Comparison of ENCODE assay signal across 8 mouse cellular contexts in the genomic region with DNA sequence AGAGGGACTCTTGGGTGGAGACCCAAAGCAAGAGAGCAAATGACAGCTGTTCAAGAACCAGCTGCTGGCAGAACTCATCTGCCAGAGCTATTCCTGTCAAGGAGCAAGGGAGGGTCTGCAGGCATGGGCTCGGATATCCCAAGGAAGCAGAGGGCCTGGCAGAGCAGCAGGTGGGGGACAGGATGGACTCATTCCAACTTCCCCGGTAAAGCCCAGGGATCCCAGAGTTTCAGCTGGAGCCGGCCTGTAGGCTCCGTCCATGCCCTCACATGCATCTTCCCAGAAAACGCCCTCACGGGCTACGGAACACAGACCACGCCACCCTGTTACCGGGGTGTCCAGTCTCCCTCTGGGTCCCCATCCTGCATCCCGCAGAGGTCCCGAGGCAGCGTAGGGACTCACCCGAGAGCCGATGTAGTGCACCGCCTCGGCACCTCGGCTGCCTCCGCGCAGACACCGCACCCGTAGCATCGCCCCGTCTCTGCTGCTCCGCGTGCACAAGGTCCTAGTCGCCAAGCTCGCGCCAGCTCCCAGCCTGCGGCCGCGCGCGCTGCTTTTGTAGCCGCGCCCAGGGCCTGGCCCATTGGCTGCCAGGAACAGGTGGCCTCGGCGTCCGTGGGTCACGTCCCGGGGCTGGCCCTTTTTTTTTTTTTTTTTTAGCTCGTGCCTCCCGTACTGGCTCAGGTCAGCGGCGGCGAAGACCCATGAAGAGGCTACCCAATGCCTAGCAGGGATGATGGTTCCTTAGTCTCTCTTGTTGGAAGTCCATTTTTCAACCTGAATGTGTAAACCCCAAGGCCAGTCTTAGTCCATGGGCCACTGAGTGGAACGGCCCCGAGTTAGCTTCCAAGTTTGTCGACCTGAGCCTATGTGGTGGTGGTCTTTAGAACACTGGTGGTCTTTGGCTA. TPM values are rescaled to one million over a fixed set of nuclear protein-coding genes. Genes with fewer than 3 reads are reported as not detected.
DNase-seq lines count a peak whose midpoint lies in the region; ATAC-seq and TF ChIP-seq lines count a peak whose summit lies in the region.

Gene Gatm, minus strand, starts transcription at position 558 of the 908 bp plus-strand sequence.

- TF ChIP-seq CTCF in E14TG2a.4 (conservative IDR thresholded peaks at IDR 0.05; ENCODE audit: low read length), result no peak

- H3K9me3 ChIP-seq in E14TG2a.4 (ENCODE audit: low read length), result no peaks in the 10 kb centered on the region
- no peaks in the 10 kb centered on the region for H3K9me3 ChIP-seq in forebrain, embryonic 15.5 days
- no peaks in the 10 kb centered on the region for H3K9me3 ChIP-seq in liver, embryonic 15.5 days (replicated peaks)
- no peaks in the 10 kb centered on the region for H3K9me3 ChIP-seq in stomach, embryonic 14.5 days (ENCODE audit: control insufficient read depth, low read depth, low read length)

- peak within 1 kb of the TSS; percentile 93 for H3K4me2 ChIP-seq in forebrain, embryonic 15.5 days (replicated peaks)
- H3K4me2 ChIP-seq in liver, embryonic 15.5 days, result peak within 1 kb of the TSS; percentile 76
- H3K4me2 ChIP-seq in stomach, embryonic 14.5 days (replicated peaks; ENCODE audit: low read depth, low read length), result peak within 1 kb of the TSS; percentile 89

- intact Hi-C loops in heart, postnatal 10 days (cut with DNase I), result loop anchor here (5.0 kb wide), 1 partner anchor 34 kb away; no protein-coding TSS in a partner anchor

- H3K4me1 ChIP-seq in E14TG2a.4 (replicated peaks; ENCODE audit: low read depth, low read length), result peaks cover 5% of the 10 kb centered on the region
- H3K4me1 ChIP-seq in forebrain, embryonic 15.5 days, result peaks cover 7% of the 10 kb centered on the region
- H3K4me1 ChIP-seq in liver, embryonic 15.5 days (replicated peaks), result peaks cover 9% of the 10 kb centered on the region
- no peaks in the 10 kb centered on the region for H3K4me1 ChIP-seq in stomach, embryonic 14.5 days (ENCODE audit: control insufficient read depth, insufficient read depth, low read length)

- peak; percentile 98 for ATAC-seq in forebrain, embryonic 15.5 days (replicated peaks)
- peak; percentile 83 for ATAC-seq in liver, embryonic 15.5 days (ENCODE audit: insufficient read depth)
- peak; percentile 85 for ATAC-seq in stomach, embryonic 14.5 days (ENCODE audit: insufficient number of reproducible peaks, insufficient read depth, low FRiP score, low read depth)

- H3K27me3 ChIP-seq in E14TG2a.4 (ENCODE audit: insufficient read depth, low read length), result peaks cover 51% of the 10 kb centered on the region
- H3K27me3 ChIP-seq in forebrain, embryonic 15.5 days, result no peaks in the 10 kb centered on the region
- H3K27me3 ChIP-seq in liver, embryonic 15.5 days, result peaks cover 8% of the 10 kb centered on the region
- H3K27me3 ChIP-seq in stomach, embryonic 14.5 days (ENCODE audit: control insufficient read depth, insufficient read depth, low read length), result no peaks in the 10 kb centered on the region

- DNase-seq in cerebellum, adult 18-20 months, result peak; percentile 86
- DNase-seq in heart, postnatal 10 days, result peak; percentile 74 to 77
- peak; percentile 82 to 85 for DNase-seq in kidney, postnatal 36 days
- peak; percentile 71 for DNase-seq in neural tube, embryonic 10.5 days (ENCODE audit: extremely low spot score, low spot score)

- peak within 1 kb of the TSS; percentile 84 for H3K9ac ChIP-seq in forebrain, embryonic 15.5 days (replicated peaks)
- H3K9ac ChIP-seq in liver, embryonic 15.5 days, result peak within 1 kb of the TSS; percentile 54
- H3K9ac ChIP-seq in stomach, embryonic 14.5 days (replicated peaks; ENCODE audit: low read depth, low read length), result peak within 1 kb of the TSS; percentile 25

- H3K36me3 ChIP-seq in E14TG2a.4 (ENCODE audit: insufficient read depth, low read length), result no peaks in the 10 kb centered on the region
- no peaks in the 10 kb centered on the region for H3K36me3 ChIP-seq in forebrain, embryonic 15.5 days
- H3K36me3 ChIP-seq in liver, embryonic 15.5 days (replicated peaks), result no peaks in the 10 kb centered on the region
- H3K36me3 ChIP-seq in stomach, embryonic 14.5 days (ENCODE audit: control insufficient read depth, insufficient read depth, low read length), result no peaks in the 10 kb centered on the region

- H3K27ac ChIP-seq in forebrain, embryonic 15.5 days (replicated peaks), result no peak within 1 kb of the TSS
- no peak within 1 kb of the TSS for H3K27ac ChIP-seq in liver, embryonic 15.5 days (replicated peaks)
- no peak within 1 kb of the TSS for H3K27ac ChIP-seq in stomach, embryonic 14.5 days (ENCODE audit: low read length)

- peak within 1 kb of the TSS; percentile 72 for H3K4me3 ChIP-seq in E14TG2a.4 (replicated peaks; ENCODE audit: low read length)
- H3K4me3 ChIP-seq in forebrain, embryonic 15.5 days, result peak within 1 kb of the TSS; percentile 69
- peak within 1 kb of the TSS; percentile 57 for H3K4me3 ChIP-seq in liver, embryonic 15.5 days (replicated peaks)
- H3K4me3 ChIP-seq in stomach, embryonic 14.5 days (ENCODE audit: low read depth, low read length), result peak within 1 kb of the TSS; percentile 40

- 3% methylated on average over 48 of the region's 48 CpGs for WGBS in forebrain, embryonic 15.5 days
- 3% methylated on average over 48 of the region's 48 CpGs for WGBS in liver, embryonic 15.5 days (ENCODE audit: insufficient replicate concordance)
- WGBS in stomach, embryonic 14.5 days, result 3% methylated on average over 47 of the region's 48 CpGs

RNA-seq across cellular contexts. Expression of gene Gatm, which starts in this region (rescaled TPM):
- polyA plus RNA-seq in forebrain, embryonic 15.5 days (2015; fragmentation: Nextera tagmentation; extraction: Ambion mirVana), result 22.8 and 24.2 TPM in 2 replicates
- total RNA-seq in heart, postnatal 10 days (2021), result 1 to 10 TPM; 7.5 to 8.2 TPM
- polyA plus RNA-seq in liver, embryonic 15.5 days (2015; fragmentation: Nextera tagmentation; extraction: Ambion mirVana), result 29.4 and 31.9 TPM in 2 replicates
- polyA plus RNA-seq in stomach, embryonic 14.5 days (2014; fragmentation: Nextera tagmentation; extraction: Ambion mirVana), result 11.2 and 12.9 TPM in 2 replicates

Comparison
In these comparisons a context has a peak if more than half of its experiments do, and no peak if none do; other contexts are left out.
1. H3K9ac ChIP-seq: peak in every context shown above with its lines; median percentile 84 in forebrain, embryonic 15.5 days; 54 in liver, embryonic 15.5 days; 25 in stomach, embryonic 14.5 days.